Mouse (Mus musculus) midbrain, embryonic 15.5 days (tissue): ENCODE data around the gene Snx6. TPM values are rescaled to one million over a fixed set of nuclear protein-coding genes. Genes with fewer than 3 reads are reported as not detected.
"Not testable (repeated sequence)": the region's sequence is repeated elsewhere in the genome, so short reads cannot be mapped to it uniquely, and the experiment has no call there.

ENCODE experiments used
- ATAC-seq: fragments of 200-750 bp; cut with Nextera tagmentation; replicated peaks from 2 replicates; pipeline ENCODE4 v1.8.0; 2017; ENCODE audit warnings: moderate TSS enrichment
- H3K27ac ChIP-seq: fragments of 300-500 bp; sonication (generic); 2 replicates; pipeline ENCODE4 v1.5.1; 2015; ENCODE audit warnings: mild to moderate bottlenecking, inconsistent platforms
- H3K27me3 ChIP-seq: fragments of 300-500 bp; sonication (generic); replicated peaks from 2 replicates; pipeline ENCODE4 v1.6.1; 2015; ENCODE audit warnings: inconsistent platforms
- H3K36me3 ChIP-seq: fragments of 300-500 bp; sonication (generic); replicated peaks from 2 replicates; pipeline ENCODE4 v1.6.1; 2015; ENCODE audit warnings: inconsistent platforms
- H3K4me1 ChIP-seq: fragments of 300-500 bp; sonication (generic); 2 replicates; pipeline ENCODE4 v1.6.1; 2015; ENCODE audit warnings: inconsistent platforms
- H3K4me2 ChIP-seq: fragments of 300-500 bp; sonication (generic); 2 replicates; pipeline ENCODE4 v1.6.1; 2015; ENCODE audit warnings: inconsistent platforms, mild to moderate bottlenecking, moderate library complexity
- H3K4me3 ChIP-seq: fragments of 300-500 bp; sonication (generic); 2 replicates; pipeline ENCODE4 v1.5.1; 2015; ENCODE audit warnings: mild to moderate bottlenecking, inconsistent platforms
- H3K9ac ChIP-seq: fragments of 300-500 bp; sonication (generic); 2 replicates; pipeline ENCODE4 v1.6.1; 2015; ENCODE audit warnings: mild to moderate bottlenecking, inconsistent platforms
- H3K9me3 ChIP-seq: fragments of 300-500 bp; sonication (generic); 2 replicates; pipeline ENCODE4 v1.6.1; 2016; ENCODE audit warnings: inconsistent platforms
- WGBS: fragments of 180-500 bp; shearing (Covaris S2); methylation state at CpG from one replicate; pipeline ENCODE4 v1.1.7; 2015; ENCODE audit warnings: mixed read lengths; 5-methylcytosine and 5-hydroxymethylcytosine counted together
- polyA plus RNA-seq: library from polyadenylated mRNA; unstranded; fragments of >200 nt; fragmentation: Nextera tagmentation; extraction: Ambion mirVana; gene quantifications from 2 replicates; pipeline ENCODE4 v1.2.1, GENCODE M21; 2015

The Snx6 gene
- 132 and 139 TPM in 2 replicates for polyA plus RNA-seq

DNA sequence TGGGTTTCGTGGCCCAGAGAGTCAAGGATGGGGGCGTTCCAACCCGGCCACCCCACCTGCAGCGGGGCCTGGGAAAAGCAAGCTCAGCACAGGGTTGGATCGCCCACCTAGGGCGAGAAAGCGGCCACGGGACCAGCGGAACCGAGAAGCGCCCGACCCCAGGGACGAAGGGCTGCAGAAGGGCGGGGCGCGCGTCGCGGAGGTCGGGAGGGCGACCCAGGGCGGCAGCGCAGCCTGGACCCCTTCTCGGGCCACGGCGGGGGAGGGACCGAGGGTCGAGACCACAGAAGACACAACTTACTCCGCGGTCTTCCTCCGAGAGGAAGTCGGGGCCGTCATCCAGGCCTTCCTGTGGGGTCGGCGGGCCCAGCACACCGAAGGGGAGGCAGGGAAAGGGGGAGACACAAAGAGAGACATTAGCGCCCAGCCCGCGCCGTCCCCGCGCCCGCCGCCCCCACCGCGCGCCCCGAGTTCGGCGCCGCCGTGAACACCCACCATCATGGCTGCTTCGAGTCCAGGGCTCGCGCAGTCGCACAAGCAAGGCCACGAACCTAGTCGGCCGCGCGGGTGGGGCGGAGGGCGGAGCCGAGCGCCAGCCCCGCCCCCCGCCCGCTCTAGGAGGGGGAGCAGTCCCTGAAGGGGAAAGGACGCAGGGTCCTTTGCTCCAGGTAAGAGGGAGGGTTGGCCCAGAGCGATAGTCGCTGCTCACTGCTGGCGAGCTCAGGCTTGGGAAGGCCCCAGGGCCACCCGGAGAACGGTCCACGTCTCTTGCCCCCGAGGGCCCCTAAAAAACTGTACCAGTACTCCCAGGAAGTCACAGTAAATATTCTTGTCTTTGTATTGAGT, at the start of gene Snx6:
Gene Snx6 (minus strand): TSS at position 551 of the 846 bp plus-strand sequence.
- under 1% methylated on average over 46 of the region's 76 CpGs for WGBS
- H3K27me3 ChIP-seq: no peaks in the 10 kb centered on the region
- H3K4me1 ChIP-seq: peaks cover 24% of the 10 kb centered on the region
- peak; percentile 96 for ATAC-seq
- no peaks in the 10 kb centered on the region for H3K36me3 ChIP-seq
- H3K4me3 ChIP-seq: peak within 1 kb of the TSS; percentile 100
- peak within 1 kb of the TSS; percentile 66 for H3K4me2 ChIP-seq
- H3K27ac ChIP-seq: peak within 1 kb of the TSS; percentile 80
- H3K9ac ChIP-seq: peak within 1 kb of the TSS; percentile 99
- H3K9me3 ChIP-seq: no peaks in the 10 kb centered on the region

DNA sequence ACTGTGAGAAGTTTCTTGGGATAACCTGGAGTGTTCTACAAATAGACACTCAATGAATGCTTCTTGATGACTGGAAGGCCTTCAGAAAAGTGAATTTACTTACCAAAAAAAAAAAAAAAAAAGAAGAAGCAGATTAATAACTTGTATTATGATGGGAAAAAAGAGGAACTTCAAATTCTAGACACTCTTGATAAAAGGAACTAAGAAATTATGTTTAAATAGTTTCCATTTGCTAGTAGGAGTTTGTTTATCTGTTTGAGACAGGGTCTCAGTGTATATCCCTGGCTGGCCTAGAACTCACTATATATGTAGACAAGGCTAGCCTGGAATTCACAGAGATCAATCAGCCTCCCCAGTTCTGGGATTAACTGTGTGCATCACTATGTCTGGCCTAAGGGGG, 48.9 kb upstream of the Snx6 start:
- Histone ChIP-seq H3K9ac (no peak overlapping the region), H3K4me1 (no peaks in the 10 kb centered on the region), H3K4me3 (no peak overlapping the region), H3K9me3 (no peaks in the 10 kb centered on the region), H3K27ac (no peak overlapping the region), H3K36me3 (no peaks in the 10 kb centered on the region), H3K4me2 (no peak overlapping the region), H3K27me3 (no peaks in the 10 kb centered on the region)
- no peak for ATAC-seq

DNA sequence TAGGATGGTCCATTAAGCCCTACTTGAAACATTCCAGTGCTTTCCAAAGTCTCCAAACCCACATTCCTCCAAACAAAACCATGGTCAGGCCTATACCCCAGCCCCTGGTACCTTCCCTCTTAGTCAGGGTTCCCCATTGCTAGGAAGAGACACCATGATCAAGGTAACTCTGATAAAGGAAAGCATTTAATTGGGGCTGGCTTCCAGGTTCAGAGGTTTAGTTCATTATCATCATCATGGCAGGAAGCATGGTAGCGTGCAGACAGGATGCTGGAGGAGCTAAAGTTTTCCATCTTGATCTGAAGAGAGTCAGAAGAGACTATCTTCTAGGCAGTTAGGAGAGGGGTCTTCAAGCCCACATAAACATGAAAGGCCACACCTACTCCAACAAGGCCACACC, 46.1 kb upstream of the Snx6 start:
- H3K36me3 ChIP-seq: no peaks in the 10 kb centered on the region
- no peaks in the 10 kb centered on the region for H3K4me1 ChIP-seq
- no peak overlapping the region for H3K4me3 ChIP-seq
- 93% methylated on average over 1 of the region's 1 CpGs for WGBS
- no peaks in the 10 kb centered on the region for H3K9me3 ChIP-seq
- no peaks in the 10 kb centered on the region for H3K27me3 ChIP-seq
- no peak for ATAC-seq
- no peak overlapping the region for H3K9ac ChIP-seq
- H3K27ac ChIP-seq: no peak overlapping the region
- no peak overlapping the region for H3K4me2 ChIP-seq

DNA sequence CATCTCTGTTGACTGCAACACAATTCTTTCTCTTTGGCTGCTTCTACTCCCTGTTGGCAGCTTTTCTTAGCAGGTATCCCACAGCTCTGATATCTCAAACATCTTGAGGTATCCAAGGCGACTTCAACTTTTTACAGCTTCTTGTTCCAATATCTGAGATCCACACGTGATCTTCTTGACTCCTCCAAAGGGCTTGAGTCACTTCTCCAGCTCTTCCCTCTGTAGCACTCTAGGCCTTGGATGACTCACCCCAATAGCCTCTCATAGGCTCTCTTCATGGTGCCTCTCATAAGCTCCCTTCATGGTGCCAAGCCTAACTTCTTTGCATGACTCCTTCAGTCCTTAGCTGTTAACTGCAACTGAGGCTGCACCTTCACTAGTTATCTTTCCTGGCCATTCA, 44.3 kb upstream of the Snx6 start:
- Histone ChIP-seq H3K4me3 (no peak overlapping the region), H3K36me3 (no peaks in the 10 kb centered on the region), H3K4me1 (peaks cover 5% of the 10 kb centered on the region; the same call in 1 of the 2 replicates), H3K9ac (no peak overlapping the region), H3K4me2 (no peak overlapping the region), H3K9me3 (no peaks in the 10 kb centered on the region), H3K27me3 (no peaks in the 10 kb centered on the region), H3K27ac (no peak overlapping the region)
- ATAC-seq: no peak
- 80% methylated on average over 2 of the region's 2 CpGs for WGBS

DNA sequence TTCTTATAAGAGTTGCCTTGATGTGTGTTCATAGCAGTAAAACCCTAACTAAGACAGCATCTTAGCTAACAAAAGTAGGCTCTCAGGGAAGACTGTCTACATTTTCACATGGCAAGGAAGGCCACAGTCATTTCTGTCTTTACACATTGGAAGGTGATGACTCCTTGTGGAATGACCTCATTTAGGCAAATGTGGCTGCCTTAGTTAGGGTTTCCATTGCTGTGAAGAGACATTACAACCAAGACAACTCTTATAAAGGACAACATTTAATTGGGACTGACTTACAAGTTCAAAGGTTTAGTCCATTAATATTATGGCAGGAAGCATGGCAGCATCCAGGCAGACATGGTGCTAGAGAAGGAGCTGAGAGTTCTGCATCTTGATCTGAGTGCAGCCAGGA, 43.4 kb upstream of the Snx6 start:
- no peak overlapping the region for H3K9ac ChIP-seq
- no peak overlapping the region for H3K27ac ChIP-seq
- peaks cover 6% of the 10 kb centered on the region; the same call in 1 of the 2 replicates for H3K4me1 ChIP-seq
- no peak for ATAC-seq
- no peak overlapping the region for H3K4me2 ChIP-seq
- no peaks in the 10 kb centered on the region for H3K36me3 ChIP-seq
- H3K27me3 ChIP-seq: no peaks in the 10 kb centered on the region
- H3K4me3 ChIP-seq: no peak overlapping the region
- H3K9me3 ChIP-seq: no peaks in the 10 kb centered on the region

DNA sequence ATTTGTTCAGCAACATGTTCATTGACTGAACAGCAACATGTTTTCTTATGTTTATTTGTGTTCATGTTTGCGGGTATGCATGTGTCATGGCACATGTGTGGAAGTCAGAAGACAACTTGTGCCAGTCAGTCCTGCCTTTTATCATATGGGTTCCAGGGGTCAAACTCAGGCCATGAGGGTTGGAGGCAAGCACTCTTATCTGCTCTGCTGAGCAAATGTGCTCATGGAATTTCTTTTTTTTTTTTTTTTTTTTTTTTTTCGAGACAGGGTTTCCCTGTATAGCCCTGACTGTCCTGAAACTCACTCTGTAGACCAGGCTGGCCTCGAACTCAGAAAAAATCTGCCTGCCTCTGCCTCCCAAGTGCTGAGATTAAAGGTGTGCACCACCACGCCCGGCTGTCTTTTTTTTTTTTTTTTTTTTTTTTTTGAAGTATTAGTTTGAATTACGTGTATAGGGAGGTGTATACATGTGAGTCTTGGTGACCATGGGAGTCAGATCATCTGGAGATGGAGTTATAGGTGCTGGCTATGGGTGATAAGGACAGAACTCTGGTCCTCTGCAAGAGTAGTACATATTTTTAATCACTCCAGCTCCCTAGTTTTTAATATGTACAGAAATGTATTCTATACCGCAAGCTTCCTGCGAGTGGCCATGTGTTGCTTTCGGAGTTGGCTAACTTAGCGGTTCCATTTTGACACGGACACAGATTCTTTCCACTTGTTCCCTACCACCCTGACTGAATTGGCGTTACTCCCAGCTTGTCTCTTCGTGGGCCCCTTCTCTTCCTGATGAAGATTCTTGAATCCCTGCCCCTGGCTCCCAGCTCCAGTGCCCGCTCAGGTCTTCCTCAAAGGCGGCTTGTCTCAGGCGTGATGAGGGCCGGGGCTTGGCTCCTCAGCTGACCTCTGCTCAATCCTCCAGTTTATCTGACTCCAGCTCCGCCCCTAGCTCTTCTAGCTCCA, 40.4 kb upstream of the Snx6 start:
- Histone ChIP-seq H3K4me2 (no peak overlapping the region), H3K36me3 (no peaks in the 10 kb centered on the region), H3K27ac (no peak overlapping the region), H3K27me3 (no peaks in the 10 kb centered on the region), H3K9me3 (no peaks in the 10 kb centered on the region), H3K4me1 (peaks cover 6% of the 10 kb centered on the region; the same call in 1 of the 2 replicates), H3K4me3 (no peak overlapping the region), H3K9ac (no peak overlapping the region)
- ATAC-seq: no peak; the same call in 1 of the 2 replicates
- 73% methylated on average over 18 of the region's 18 CpGs for WGBS

DNA sequence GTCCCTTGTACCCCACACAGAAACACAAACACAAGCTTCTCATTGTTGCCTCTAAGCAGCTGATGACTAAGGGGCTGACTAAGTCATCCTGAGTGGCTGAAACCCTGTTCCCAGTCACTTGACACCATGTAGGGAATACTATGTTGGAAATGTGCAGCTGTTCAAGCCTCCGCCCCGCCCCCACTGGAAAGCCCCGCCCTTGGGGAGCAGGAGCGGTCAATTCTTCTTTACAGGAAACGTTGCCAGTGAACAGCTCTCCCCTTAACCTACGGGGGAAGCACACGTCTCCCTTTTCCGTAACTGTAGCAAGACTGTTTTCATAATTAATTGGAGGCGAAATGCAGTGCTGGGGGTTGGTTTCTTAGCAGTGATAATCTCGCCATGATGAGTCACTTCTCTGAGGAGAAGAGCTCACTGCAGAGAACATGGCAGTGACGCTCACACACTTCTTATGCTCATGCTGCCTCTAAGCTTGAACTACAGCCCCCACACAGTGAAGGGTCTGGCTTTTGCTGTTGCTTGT, 39.5 kb upstream of the Snx6 start:
- Histone ChIP-seq H3K9me3 (no peaks in the 10 kb centered on the region), H3K4me2 (peak overlapping the region; percentile 38), H3K36me3 (no peaks in the 10 kb centered on the region), H3K27me3 (no peaks in the 10 kb centered on the region), H3K9ac (peak overlapping the region; percentile 18; the same call in 1 of the 2 replicates), H3K4me3 (peak overlapping the region; percentile 25), H3K4me1 (peaks cover 6% of the 10 kb centered on the region; the same call in 1 of the 2 replicates), H3K27ac (peak overlapping the region; percentile 35)
- ATAC-seq: peak; percentile 73
- 16% methylated on average over 11 of the region's 11 CpGs for WGBS

DNA sequence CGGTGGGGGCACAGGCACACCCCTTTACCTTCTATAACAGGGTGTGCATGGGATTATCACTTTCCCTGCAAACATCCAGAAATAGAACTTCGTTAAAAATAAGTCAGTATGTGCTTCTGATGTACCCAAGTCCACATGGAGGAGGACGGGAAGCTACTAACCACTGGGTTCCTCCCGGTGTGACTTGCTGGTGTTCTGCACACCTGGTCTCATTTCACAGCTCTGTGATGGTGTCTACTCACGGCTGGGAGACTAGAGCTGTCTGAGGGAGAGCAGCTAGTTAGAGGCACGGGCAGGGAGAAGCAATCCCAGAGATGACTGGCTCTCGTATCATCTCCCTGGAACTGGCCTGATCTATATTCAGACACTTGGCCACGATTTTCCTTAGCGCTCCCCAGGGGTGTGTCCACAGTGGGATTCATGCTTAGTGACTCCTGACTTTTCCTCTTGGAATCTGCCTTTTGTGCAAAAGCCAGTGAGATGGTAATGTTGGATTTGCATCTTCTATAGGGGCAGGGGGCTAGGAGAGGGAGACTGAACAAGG, 38.4 kb upstream of the Snx6 start:
- Histone ChIP-seq H3K36me3 (no peaks in the 10 kb centered on the region), H3K4me2 (no peak overlapping the region), H3K9me3 (no peaks in the 10 kb centered on the region), H3K4me3 (no peak overlapping the region), H3K9ac (no peak overlapping the region), H3K27me3 (no peaks in the 10 kb centered on the region), H3K4me1 (peaks cover 6% of the 10 kb centered on the region; the same call in 1 of the 2 replicates), H3K27ac (no peak overlapping the region)
- WGBS: 59% methylated on average over 9 of the region's 9 CpGs
- no peak for ATAC-seq

DNA sequence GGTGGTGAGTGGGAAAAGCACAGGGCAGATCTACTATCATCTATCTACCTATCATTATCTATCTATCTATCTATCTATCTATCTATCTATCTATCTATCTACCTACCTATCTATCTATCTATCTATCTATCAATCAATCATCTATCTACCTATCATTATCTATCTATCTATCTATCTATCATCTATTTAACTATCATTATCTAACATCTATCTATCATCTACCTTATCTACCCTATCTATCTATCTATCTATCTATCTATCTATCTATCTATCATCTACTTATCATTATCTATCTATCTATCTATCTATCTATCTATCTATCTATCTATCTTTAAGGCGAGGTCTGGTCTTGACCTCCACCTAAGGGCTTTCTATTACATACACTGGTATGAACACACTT, 36.4 kb upstream of the Snx6 start:
- 82% methylated on average over 1 of the region's 1 CpGs for WGBS
- not testable (repeated sequence) for H3K27ac ChIP-seq, H3K27me3 ChIP-seq, H3K9ac ChIP-seq, H3K4me3 ChIP-seq, H3K36me3 ChIP-seq, H3K4me2 ChIP-seq, H3K4me1 ChIP-seq, H3K9me3 ChIP-seq, ATAC-seq

DNA sequence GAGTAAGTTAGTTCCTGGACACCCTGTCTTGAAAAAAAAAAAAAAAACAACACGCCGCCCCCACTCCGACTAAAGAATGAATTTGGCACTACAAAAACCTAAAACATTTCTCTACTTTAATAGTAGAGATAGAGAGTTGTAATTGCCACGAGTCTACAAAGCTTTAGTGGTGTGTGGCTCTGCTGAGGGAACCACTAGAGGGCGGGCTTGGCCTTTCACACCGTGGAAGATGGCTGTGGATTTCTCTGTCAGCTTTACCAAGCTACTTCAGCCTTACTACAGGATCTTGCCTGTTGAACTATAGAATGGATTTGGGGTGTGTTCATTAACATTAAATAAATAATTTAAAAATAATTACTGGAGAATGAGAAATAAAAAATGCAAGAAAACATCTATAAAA, 35.1 kb upstream of the Snx6 start:
- 16% methylated on average over 6 of the region's 6 CpGs for WGBS
- ATAC-seq: peak; percentile 88

DNA sequence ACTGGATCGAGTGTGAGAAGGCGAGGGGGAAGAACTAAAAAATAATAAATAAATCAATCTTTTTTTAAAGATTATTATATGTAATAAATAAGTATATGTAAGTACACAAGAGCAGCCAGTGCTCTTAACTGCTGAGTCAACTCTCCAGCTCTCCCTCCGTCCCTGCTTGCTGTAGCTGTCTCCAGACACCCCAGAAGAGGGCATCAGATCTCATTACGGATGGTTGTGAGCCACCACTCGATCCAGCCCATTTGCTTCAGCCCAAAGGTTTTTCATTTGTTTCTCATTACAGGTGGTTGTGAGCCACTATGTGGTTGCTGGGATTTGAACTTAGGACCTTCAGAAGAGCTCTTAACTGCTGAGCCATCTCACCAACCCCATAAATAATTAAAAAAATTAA, 34.4 kb upstream of the Snx6 start:
- 58% methylated on average over 5 of the region's 5 CpGs for WGBS
- Histone ChIP-seq H3K9ac (no peak overlapping the region), H3K4me2 (no peak overlapping the region), H3K9me3 (no peaks in the 10 kb centered on the region), H3K36me3 (no peaks in the 10 kb centered on the region), H3K27me3 (no peaks in the 10 kb centered on the region), H3K4me1 (peaks cover 2% of the 10 kb centered on the region; the same call in 1 of the 2 replicates), H3K4me3 (no peak overlapping the region), H3K27ac (no peak overlapping the region)
- no peak for ATAC-seq

More for the DNA sequence above, 35.1 kb upstream of the Snx6 start:
- Histone ChIP-seq H3K9ac (no peak overlapping the region), H3K4me2 (no peak overlapping the region), H3K27ac (no peak overlapping the region), H3K4me3 (no peak overlapping the region), H3K27me3 (no peaks in the 10 kb centered on the region), H3K4me1 (peaks cover 6% of the 10 kb centered on the region; the same call in 1 of the 2 replicates), H3K36me3 (no peaks in the 10 kb centered on the region), H3K9me3 (no peaks in the 10 kb centered on the region)

DNA sequence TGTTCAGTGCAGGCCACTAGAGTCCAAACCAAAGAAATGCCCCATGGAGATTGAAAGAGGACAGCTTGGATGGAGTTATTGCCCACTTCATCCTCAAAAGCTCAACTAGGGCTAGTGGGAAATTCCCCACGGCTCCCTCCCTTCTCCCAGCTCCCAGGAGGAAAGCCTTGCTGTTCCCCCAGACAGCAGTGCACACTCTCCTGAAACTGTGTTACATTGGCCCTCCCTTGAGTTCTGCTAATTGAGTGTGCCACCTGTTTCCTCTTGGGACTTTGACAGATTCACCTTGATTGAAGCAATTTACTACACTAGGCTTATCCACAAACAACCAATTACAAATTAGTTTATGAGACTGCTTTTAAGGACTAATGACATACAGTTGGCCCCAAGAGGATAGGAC, 32.5 kb upstream of the Snx6 start:
- Histone ChIP-seq H3K27ac (no peak overlapping the region), H3K9ac (no peak overlapping the region), H3K4me1 (no peaks in the 10 kb centered on the region; the same call in 1 of the 2 replicates), H3K4me2 (no peak overlapping the region), H3K4me3 (no peak overlapping the region), H3K27me3 (no peaks in the 10 kb centered on the region), H3K9me3 (no peaks in the 10 kb centered on the region), H3K36me3 (no peaks in the 10 kb centered on the region)
- ATAC-seq: no peak
- 62% methylated on average over 1 of the region's 1 CpGs for WGBS
